In genomic region chr10:56378648-56379254, GRCm38 (mm10) we compare ENCODE assay signal across 8 mouse cellular contexts. TPM values are rescaled to one million over a fixed set of nuclear protein-coding genes. Genes with fewer than 3 reads are reported as not detected.
DNase-seq lines count a peak whose midpoint lies in the region; ATAC-seq and TF ChIP-seq lines count a peak whose summit lies in the region.

No protein-coding gene starts in this region.

- WGBS in spleen, adult 2 months, result 2% methylated on average over 35 of the region's 35 CpGs
- WGBS in hindbrain, postnatal 0 days, result under 1% methylated on average over 35 of the region's 35 CpGs
- 1% methylated on average over 35 of the region's 35 CpGs for WGBS in liver, adult 2 months
- under 1% methylated on average over 35 of the region's 35 CpGs for WGBS in midbrain, embryonic 15.5 days

- peak in 1 of 2 experiments; percentile 3 for DNase-seq in spleen, adult 2 months (ENCODE audit: low read depth in 1 of 2, low spot score in 2 of 2)
- no peak for DNase-seq in spleen, postnatal 36 days (ENCODE audit: low spot score in 2 of 2)
- DNase-seq in gastrocnemius, postnatal 14 days, result peak; percentile 28
- DNase-seq in hindbrain, postnatal 0 days (ENCODE audit: low spot score), result peak; percentile 56
- DNase-seq in liver, adult 2 months (ENCODE audit: extremely low read depth, low read depth, low spot score), result peak; percentile 25
- peak; percentile 85 for DNase-seq in yolk sac, embryonic 10.5 days (ENCODE audit: low spot score)

- peak overlapping the region; percentile 68 for H3K9ac ChIP-seq in hindbrain, postnatal 0 days (replicated peaks; ENCODE audit: low read length)
- peak overlapping the region; percentile 48 for H3K9ac ChIP-seq in liver, adult 2 months (ENCODE audit: low read depth, low read length)
- peak overlapping the region; percentile 47 for H3K9ac ChIP-seq in midbrain, embryonic 15.5 days

- no peaks in the 10 kb centered on the region for H3K9me3 ChIP-seq in hindbrain, postnatal 0 days (ENCODE audit: low read length)
- H3K9me3 ChIP-seq in midbrain, embryonic 15.5 days, result no peaks in the 10 kb centered on the region

- intact Hi-C loops in gastrocnemius, postnatal 14 days (cut with DNase I; ENCODE audit: low total_unique reads), result no loop called here

- peak overlapping the region; percentile 42 for H3K4me3 ChIP-seq in spleen, adult 2 months (ENCODE audit: extremely low read depth, insufficient read depth, insufficient read length)
- peak overlapping the region; percentile 68 for H3K4me3 ChIP-seq in bone marrow macrophage, adult 2 months (ENCODE audit: insufficient read depth, low read length)
- peak overlapping the region; percentile 62 for H3K4me3 ChIP-seq in hindbrain, postnatal 0 days (ENCODE audit: low read length)
- H3K4me3 ChIP-seq in liver, adult 2 months (ENCODE audit: insufficient read depth, low read depth, low read length), result peak overlapping the region; percentile 61
- H3K4me3 ChIP-seq in midbrain, embryonic 15.5 days, result peak overlapping the region; percentile 50

- no peaks in the 10 kb centered on the region for H3K4me1 ChIP-seq in spleen, adult 2 months (ENCODE audit: control insufficient read depth, insufficient read depth, insufficient read length)
- peaks cover 3% of the 10 kb centered on the region for H3K4me1 ChIP-seq in bone marrow macrophage, adult 2 months (ENCODE audit: control insufficient read depth, insufficient read depth, low read length)
- H3K4me1 ChIP-seq in hindbrain, postnatal 0 days (ENCODE audit: insufficient read depth, low read length), result no peaks in the 10 kb centered on the region
- H3K4me1 ChIP-seq in liver, adult 2 months (ENCODE audit: control insufficient read depth, insufficient read depth, low read length), result no peaks in the 10 kb centered on the region; the same call in 1 of the 2 replicates
- peaks cover 26% of the 10 kb centered on the region for H3K4me1 ChIP-seq in midbrain, embryonic 15.5 days

- no peaks in the 10 kb centered on the region for H3K36me3 ChIP-seq in spleen, adult 2 months (ENCODE audit: control insufficient read depth, insufficient read depth, low read length)
- no peaks in the 10 kb centered on the region for H3K36me3 ChIP-seq in hindbrain, postnatal 0 days (ENCODE audit: insufficient read depth, low read length)
- no peaks in the 10 kb centered on the region for H3K36me3 ChIP-seq in liver, adult 2 months (ENCODE audit: control insufficient read depth, insufficient read depth, low read length)
- no peaks in the 10 kb centered on the region for H3K36me3 ChIP-seq in midbrain, embryonic 15.5 days (replicated peaks)

- H3K27me3 ChIP-seq in spleen, adult 2 months (ENCODE audit: control insufficient read depth, insufficient read depth, low read length), result peaks cover 8% of the 10 kb centered on the region
- 0 out of 2 replicates have a peak, but pooled peaks cover 6% of the 10 kb centered on the region for H3K27me3 ChIP-seq in hindbrain, postnatal 0 days (ENCODE audit: insufficient read depth, low read length)
- H3K27me3 ChIP-seq in liver, adult 2 months (ENCODE audit: control insufficient read depth, insufficient read depth, low read length), result peaks cover 12% of the 10 kb centered on the region; the same call in 1 of the 2 replicates
- peaks cover 22% of the 10 kb centered on the region for H3K27me3 ChIP-seq in midbrain, embryonic 15.5 days (replicated peaks)

- TF ChIP-seq CTCF in spleen, adult 2 months (IDR thresholded peaks at IDR 0.05; ENCODE audit: extremely low read depth, insufficient read depth, insufficient read length, insufficient replicate concordance), result no peak
- TF ChIP-seq CTCF in bone marrow macrophage, adult 2 months (IDR thresholded peaks at IDR 0.05; ENCODE audit: low read depth, low read length), result no peak
- no peak for TF ChIP-seq CTCF in hindbrain, postnatal 0 days (IDR thresholded peaks at IDR 0.05; ENCODE audit: low read depth)
- TF ChIP-seq CTCF in liver, adult 2 months (IDR thresholded peaks at IDR 0.05; ENCODE audit: low read depth, low read length), result no peak

- H3K4me2 ChIP-seq in hindbrain, postnatal 0 days (ENCODE audit: low read depth, low read length), result peak overlapping the region; percentile 87
- H3K4me2 ChIP-seq in midbrain, embryonic 15.5 days, result peak overlapping the region; percentile 87

- ATAC-seq in hindbrain, postnatal 0 days, result peak; percentile 88
- ATAC-seq in midbrain, embryonic 15.5 days (replicated peaks), result peak; percentile 88

- H3K27ac ChIP-seq in spleen, adult 2 months (ENCODE audit: insufficient read depth, low read length), result peak overlapping the region; percentile 29; the same call in 1 of the 2 replicates
- no peak overlapping the region for H3K27ac ChIP-seq in bone marrow macrophage, adult 2 months (ENCODE audit: insufficient read depth, low read depth, low read length)
- H3K27ac ChIP-seq in hindbrain, postnatal 0 days, result peak overlapping the region; percentile 81
- peak overlapping the region; percentile 68 for H3K27ac ChIP-seq in liver, adult 2 months (replicated peaks; ENCODE audit: insufficient read depth, low read depth, low read length)
- H3K27ac ChIP-seq in midbrain, embryonic 15.5 days, result peak overlapping the region; percentile 46; the same call in 1 of the 2 replicates

- no peak for TF ChIP-seq POLR2A in spleen, adult 2 months (IDR thresholded peaks at IDR 0.05; ENCODE audit: low read depth, low read length)
- TF ChIP-seq POLR2A in bone marrow macrophage, adult 2 months (IDR thresholded peaks at IDR 0.05; ENCODE audit: borderline replicate concordance, low read depth, low read length), result no peak
- TF ChIP-seq POLR2A in liver, adult 2 months (IDR thresholded peaks at IDR 0.05; ENCODE audit: extremely low read depth, insufficient read depth, low read length), result no peak

- no peaks in the 10 kb centered on the region for H3K79me2 ChIP-seq in liver, adult 2 months (ENCODE audit: control insufficient read depth, insufficient read depth, low read length)

RNA-seq across cellular contexts. Expression of gene Gja1, which starts 1.6 kb away (rescaled TPM):
- 6.4 and 6.7 TPM in 2 replicates for polyA plus RNA-seq in spleen, adult 2 months (2012; rRNA removed)
- polyA plus RNA-seq in bone marrow macrophage, adult 2 months (2012; ENCODE audit: insufficient read depth, insufficient read length, missing spikeins), result 1.7 and 2.0 TPM in 2 replicates
- 10 to 100 TPM; 24.2 to 27.2 TPM for total RNA-seq in gastrocnemius, postnatal 14 days (2021)
- 72.7 and 80.6 TPM in 2 replicates for total RNA-seq in hindbrain, postnatal 0 days (2014; rRNA removed)
- polyA plus RNA-seq in hindbrain, postnatal 0 days (2015; fragmentation: Nextera tagmentation; extraction: Ambion mirVana), result 194 and 217 TPM in 2 replicates
- total RNA-seq in liver, adult 2 months (2014; rRNA removed), result 4.1 and 5.5 TPM in 2 replicates
- 0.66 and 0.73 TPM in 2 replicates for polyA plus RNA-seq in liver, adult 2 months (2012; rRNA removed)
- polyA plus RNA-seq in midbrain, embryonic 15.5 days (2015; fragmentation: Nextera tagmentation; extraction: Ambion mirVana), result 113 and 132 TPM in 2 replicates

Comparison
In these comparisons a context has a peak if more than half of its experiments do, and no peak if none do; other contexts are left out.
1. DNase-seq: peak in gastrocnemius, postnatal 14 days (single experiment), hindbrain, postnatal 0 days (single experiment), liver, adult 2 months (single experiment) and yolk sac, embryonic 10.5 days (single experiment); none in spleen, postnatal 36 days (0 of 2).
2. RNA of gene Gja1, which starts 1.6 kb away (polyA plus RNA-seq): 194 to 217 TPM in hindbrain, postnatal 0 days and 113 to 132 TPM in midbrain, embryonic 15.5 days; 6.4 to 6.7 TPM in spleen, adult 2 months, 1.7 to 2.0 TPM in bone marrow macrophage, adult 2 months and 0.66 to 0.73 TPM in liver, adult 2 months; every median in the first group is over 10 times any median in the second.
3. Peak in every context shown above with its lines, with median percentiles within 50 percentile points of each other: H3K4me3 ChIP-seq and H3K9ac ChIP-seq.